In the genomic region with DNA sequence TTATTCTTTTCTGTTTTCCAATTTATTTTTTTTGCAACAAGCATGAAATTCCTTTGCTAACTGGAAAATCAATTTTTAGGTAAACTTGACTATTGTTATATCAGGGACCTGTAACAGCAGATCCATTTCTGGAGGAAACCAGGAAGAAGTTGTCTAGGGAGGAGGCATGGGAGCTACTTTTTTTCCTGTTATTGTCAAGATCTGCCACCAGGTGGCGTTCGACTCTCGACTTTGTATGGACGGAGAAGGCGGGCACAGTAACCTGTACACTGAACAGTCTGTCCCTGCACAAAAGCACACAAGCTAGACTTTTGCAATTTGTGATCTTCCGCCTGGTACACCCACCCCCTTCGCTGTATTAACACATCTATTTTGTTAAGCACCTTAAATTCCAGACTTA, we compare ENCODE assay signal across 9 mouse cellular contexts. TPM values are rescaled to one million over a fixed set of nuclear protein-coding genes. Genes with fewer than 3 reads are reported as not detected.
A peak's percentile ranks its signal among the peaks of the same experiment; 100 is the strongest.
DNase-seq lines count a peak whose midpoint lies in the region; ATAC-seq lines count a peak whose summit lies in the region.
"Had no signal": no experiment of that assay in that cellular context is flagged by ENCODE, and none has a peak within 500 bp of the region (broad histone marks: within the 10 kb centered on the region; RNA-seq: fewer than 3 reads in every experiment).

No protein-coding gene starts in this region.

- no peaks in the 10 kb centered on the region for H3K27me3 ChIP-seq in midbrain, embryonic 14.5 days (ENCODE audit: control insufficient read depth, insufficient read depth, low read length)
- H3K27me3 ChIP-seq in midbrain, embryonic 15.5 days (replicated peaks): no peaks in the 10 kb centered on the region
- H3K27me3 ChIP-seq in hindbrain, embryonic 16.5 days (replicated peaks; ENCODE audit: control insufficient read depth, insufficient read depth, low read length): no peaks in the 10 kb centered on the region
- peaks cover 33% of the 10 kb centered on the region for H3K27me3 ChIP-seq in liver, embryonic 11.5 days (replicated peaks; ENCODE audit: control insufficient read depth, insufficient read depth, low read length)

- H3K9ac ChIP-seq in midbrain, embryonic 14.5 days (replicated peaks; ENCODE audit: low read length): no peak overlapping the region
- no peak overlapping the region for H3K9ac ChIP-seq in midbrain, embryonic 15.5 days
- no peak overlapping the region for H3K9ac ChIP-seq in hindbrain, embryonic 16.5 days (ENCODE audit: low read depth, low read length)
- no peak overlapping the region for H3K9ac ChIP-seq in liver, embryonic 11.5 days (ENCODE audit: low read depth, low read length)

- no peaks in the 10 kb centered on the region for H3K36me3 ChIP-seq in midbrain, embryonic 14.5 days (ENCODE audit: control insufficient read depth, insufficient read depth, low read length)
- no peaks in the 10 kb centered on the region for H3K36me3 ChIP-seq in midbrain, embryonic 15.5 days (replicated peaks)
- H3K36me3 ChIP-seq in hindbrain, embryonic 16.5 days (ENCODE audit: control insufficient read depth, insufficient read depth, low read length): no peaks in the 10 kb centered on the region
- H3K36me3 ChIP-seq in liver, embryonic 11.5 days (ENCODE audit: control insufficient read depth, insufficient read depth, low read length): no peaks in the 10 kb centered on the region

- no peak for ATAC-seq in midbrain, embryonic 14.5 days (ENCODE audit: low FRiP score, low TSS enrichment)
- no peak for ATAC-seq in midbrain, embryonic 15.5 days (replicated peaks)
- 0 out of 2 replicates have a peak, but pooled peaks have one; percentile 16 for ATAC-seq in hindbrain, embryonic 16.5 days
- no peak for ATAC-seq in liver, embryonic 11.5 days (replicated peaks; ENCODE audit: low FRiP score)

- no peak overlapping the region for H3K4me3 ChIP-seq in midbrain, embryonic 14.5 days (replicated peaks; ENCODE audit: low read depth, low read length)
- no peak overlapping the region for H3K4me3 ChIP-seq in midbrain, embryonic 15.5 days
- H3K4me3 ChIP-seq in hindbrain, embryonic 16.5 days (ENCODE audit: low read length): no peak overlapping the region
- no peak overlapping the region for H3K4me3 ChIP-seq in liver, embryonic 11.5 days (ENCODE audit: low read depth, low read length)
- H3K4me3 ChIP-seq: myocyte had no signal

- peaks cover under 1% of the 10 kb centered on the region; the same call in 1 of the 2 replicates for H3K4me1 ChIP-seq in midbrain, embryonic 14.5 days (ENCODE audit: control insufficient read depth, insufficient read depth, low read length)
- H3K4me1 ChIP-seq in midbrain, embryonic 15.5 days: peaks cover 3% of the 10 kb centered on the region; the same call in 1 of the 2 replicates
- peaks cover 4% of the 10 kb centered on the region; the same call in 1 of the 2 replicates for H3K4me1 ChIP-seq in hindbrain, embryonic 16.5 days (ENCODE audit: control insufficient read depth, insufficient read depth, low read depth, low read length)
- H3K4me1 ChIP-seq in liver, embryonic 11.5 days (replicated peaks; ENCODE audit: control insufficient read depth, insufficient read depth, low read length): no peaks in the 10 kb centered on the region

- WGBS in midbrain, embryonic 14.5 days: 4% methylated on average over 7 of the region's 7 CpGs
- WGBS in midbrain, embryonic 15.5 days: 2% methylated on average over 7 of the region's 7 CpGs
- 3% methylated on average over 7 of the region's 7 CpGs for WGBS in hindbrain, embryonic 16.5 days
- WGBS in liver, embryonic 11.5 days: 5% methylated on average over 7 of the region's 7 CpGs

- no peak overlapping the region for H3K4me2 ChIP-seq in midbrain, embryonic 14.5 days (ENCODE audit: low read length)
- H3K4me2 ChIP-seq in midbrain, embryonic 15.5 days: no peak overlapping the region
- no peak overlapping the region for H3K4me2 ChIP-seq in hindbrain, embryonic 16.5 days (ENCODE audit: low read length)
- H3K4me2 ChIP-seq in liver, embryonic 11.5 days: no peak overlapping the region

- H3K9me3 ChIP-seq in midbrain, embryonic 14.5 days (ENCODE audit: control insufficient read depth, low read length): no peaks in the 10 kb centered on the region
- no peaks in the 10 kb centered on the region for H3K9me3 ChIP-seq in midbrain, embryonic 15.5 days
- no peaks in the 10 kb centered on the region for H3K9me3 ChIP-seq in hindbrain, embryonic 16.5 days (ENCODE audit: control insufficient read depth, low read length)
- no peaks in the 10 kb centered on the region for H3K9me3 ChIP-seq in liver, embryonic 11.5 days (ENCODE audit: control insufficient read depth, low read length)

- peak; percentile 88 for DNase-seq in midbrain, embryonic 14.5 days
- peak; percentile 70 for DNase-seq in adrenal gland, adult 2 months
- DNase-seq in embryo, embryonic 11 days: peak; percentile 80
- peak; percentile 56 for DNase-seq in liver, embryonic 11.5 days (ENCODE audit: low spot score)
- peak; percentile 36 for DNase-seq in retina, adult 2 months (ENCODE audit: low read depth, low spot score)
- DNase-seq in thymus, postnatal 4 days: peak; percentile 71

- no peak overlapping the region for H3K27ac ChIP-seq in midbrain, embryonic 14.5 days (replicated peaks; ENCODE audit: low read depth, low read length)
- H3K27ac ChIP-seq in midbrain, embryonic 15.5 days: no peak overlapping the region
- no peak overlapping the region for H3K27ac ChIP-seq in hindbrain, embryonic 16.5 days (ENCODE audit: low read depth, low read length)
- H3K27ac ChIP-seq in liver, embryonic 11.5 days (ENCODE audit: low read depth, low read length): no peak overlapping the region

RNA-seq across cellular contexts. Expression of a gene that starts 4.2 kb away (rescaled TPM):
- 5.1 and 6.4 TPM in 2 replicates for polyA plus RNA-seq in midbrain, embryonic 14.5 days (2014; fragmentation: Nextera tagmentation; extraction: Ambion mirVana)
- polyA plus RNA-seq in midbrain, embryonic 15.5 days (2015; fragmentation: Nextera tagmentation; extraction: Ambion mirVana): 5.4 TPM in 2 replicates
- total RNA-seq in adrenal gland, adult 2 months (2021): 1 to 10 TPM; 2.1 to 6.1 TPM
- 3.9 and 4.0 TPM in 2 replicates for polyA plus RNA-seq in adrenal gland, adult 2 months (2012; rRNA removed)
- polyA plus RNA-seq in hindbrain, embryonic 16.5 days (2015; fragmentation: Nextera tagmentation; extraction: Ambion mirVana): 2.6 and 4.7 TPM in 2 replicates
- 0.36 and 0.45 TPM in 2 replicates for polyA plus RNA-seq in liver, embryonic 11.5 days (2014; fragmentation: Nextera tagmentation; extraction: Ambion mirVana)

Comparison
In these comparisons a context has a peak if more than half of its experiments do, and no peak if none do; other contexts are left out.
1. DNase-seq: peak in every context shown above with its lines; median percentile 88 in midbrain, embryonic 14.5 days; 80 in embryo, embryonic 11 days; 71 in thymus, postnatal 4 days; 70 in adrenal gland, adult 2 months; 56 in liver, embryonic 11.5 days; 36 in retina, adult 2 months.